Mouse (Mus musculus): ENCODE data around the gene Itch. TPM values are rescaled to one million over a fixed set of nuclear protein-coding genes. Genes with fewer than 3 reads are reported as not detected.

Itch gene
- 6.4 and 6.8 TPM in 2 replicates for polyA plus RNA-seq (2012; rRNA removed)

GRCm38 (mm10) chr2:155133011-155133976 lies at the start of gene Itch:
TSS of gene Itch (plus strand) at chr2:155133509.

GRCm38 (mm10) chr2:155236362-155236992 lies 103.2 kb downstream of the Itch start, which contains the start of gene Dynlrb1:
TSS of gene Dynlrb1 (plus strand) at chr2:155236533.

GRCm38 (mm10) chr2:155276195-155276594 lies 142.9 kb downstream of the Itch start, which contains the start of gene Map1lc3a:
TSS of gene Map1lc3a (plus strand) at chr2:155276297.

Other genes starting within 250 kb of the Itch start
- 11.9 and 12.6 TPM in 2 replicates for gene Eif2s2, start 240.6 kb upstream of the Itch start, polyA plus RNA-seq (2012; rRNA removed)
- 0.03 and 0.08 TPM in 2 replicates for gene Gm14226, start 115.2 kb upstream of the Itch start, polyA plus RNA-seq (2012; rRNA removed)
- gene Ahcy, start 59.0 kb upstream of the Itch start, polyA plus RNA-seq (2012; rRNA removed), result 129 and 146 TPM in 2 replicates
- gene Dynlrb1, start 103.0 kb downstream of the Itch start, polyA plus RNA-seq (2012; rRNA removed), result 147 and 158 TPM in 2 replicates
- gene Map1lc3a, start 142.8 kb downstream of the Itch start, polyA plus RNA-seq (2012; rRNA removed), result 350 and 351 TPM in 2 replicates
- 25.8 and 31.5 TPM in 2 replicates for gene Pigu, start 223.9 kb downstream of the Itch start, polyA plus RNA-seq (2012; rRNA removed)
- gene Trp53inp2, start 247.6 kb downstream of the Itch start, polyA plus RNA-seq (2012; rRNA removed), result 277 and 301 TPM in 2 replicates